Mouse (Mus musculus) hindbrain, embryonic 15.5 days (tissue): Measurements from ENCODE around the gene Scly. TPM values are rescaled to one million over a fixed set of nuclear protein-coding genes. Genes with fewer than 3 reads are reported as not detected.

ENCODE experiments used
- ATAC-seq: fragments of 200-750 bp; cut with Nextera tagmentation; 2 replicates; pipeline ENCODE4 v1.8.0; 2017; ENCODE audit warnings: low read depth, moderate number of reproducible peaks, moderate TSS enrichment; ENCODE audit not compliant: low FRiP score
- H3K27ac ChIP-seq: fragments of 300-500 bp; sonication (generic); replicated peaks from 2 replicates; pipeline ENCODE4 v1.5.1; 2015; ENCODE audit warnings: mild to moderate bottlenecking, inconsistent platforms
- H3K27me3 ChIP-seq: fragments of 300-500 bp; sonication (generic); 2 replicates; pipeline ENCODE4 v1.6.1; 2015; ENCODE audit warnings: control low read depth, inconsistent platforms
- H3K36me3 ChIP-seq: fragments of 300-500 bp; sonication (generic); 2 replicates; pipeline ENCODE4 v1.6.1; 2015; ENCODE audit warnings: control low read depth, inconsistent platforms
- H3K4me1 ChIP-seq: fragments of 300-500 bp; sonication (generic); replicated peaks from 2 replicates; pipeline ENCODE4 v1.6.1; 2015; ENCODE audit warnings: control low read depth, inconsistent platforms
- H3K4me2 ChIP-seq: fragments of 300-500 bp; sonication (generic); 2 replicates; pipeline ENCODE4 v1.6.1; 2015; ENCODE audit warnings: moderate library complexity, mild to moderate bottlenecking, inconsistent platforms
- H3K4me3 ChIP-seq: fragments of 300-500 bp; sonication (generic); 2 replicates; pipeline ENCODE4 v1.5.1; 2015; ENCODE audit warnings: mild to moderate bottlenecking, inconsistent platforms
- H3K9ac ChIP-seq: fragments of 300-500 bp; sonication (generic); 2 replicates; pipeline ENCODE4 v1.6.1; 2015; ENCODE audit warnings: inconsistent platforms
- H3K9me3 ChIP-seq: fragments of 300-500 bp; sonication (generic); 2 replicates; pipeline ENCODE4 v1.6.1; 2016; ENCODE audit warnings: control low read depth, inconsistent platforms
- WGBS: fragments of 180-500 bp; shearing (Covaris S2); methylation state at CpG from one replicate; pipeline ENCODE4 v1.1.7; 2015; 5-methylcytosine and 5-hydroxymethylcytosine counted together
- polyA plus RNA-seq: library from polyadenylated mRNA; unstranded; fragments of >200 nt; fragmentation: Nextera tagmentation; extraction: Ambion mirVana; gene quantifications from 2 replicates; pipeline ENCODE4 v1.2.1, GENCODE M21; 2015

Scly gene
- polyA plus RNA-seq, result 11.9 and 13.5 TPM in 2 replicates

DNA sequence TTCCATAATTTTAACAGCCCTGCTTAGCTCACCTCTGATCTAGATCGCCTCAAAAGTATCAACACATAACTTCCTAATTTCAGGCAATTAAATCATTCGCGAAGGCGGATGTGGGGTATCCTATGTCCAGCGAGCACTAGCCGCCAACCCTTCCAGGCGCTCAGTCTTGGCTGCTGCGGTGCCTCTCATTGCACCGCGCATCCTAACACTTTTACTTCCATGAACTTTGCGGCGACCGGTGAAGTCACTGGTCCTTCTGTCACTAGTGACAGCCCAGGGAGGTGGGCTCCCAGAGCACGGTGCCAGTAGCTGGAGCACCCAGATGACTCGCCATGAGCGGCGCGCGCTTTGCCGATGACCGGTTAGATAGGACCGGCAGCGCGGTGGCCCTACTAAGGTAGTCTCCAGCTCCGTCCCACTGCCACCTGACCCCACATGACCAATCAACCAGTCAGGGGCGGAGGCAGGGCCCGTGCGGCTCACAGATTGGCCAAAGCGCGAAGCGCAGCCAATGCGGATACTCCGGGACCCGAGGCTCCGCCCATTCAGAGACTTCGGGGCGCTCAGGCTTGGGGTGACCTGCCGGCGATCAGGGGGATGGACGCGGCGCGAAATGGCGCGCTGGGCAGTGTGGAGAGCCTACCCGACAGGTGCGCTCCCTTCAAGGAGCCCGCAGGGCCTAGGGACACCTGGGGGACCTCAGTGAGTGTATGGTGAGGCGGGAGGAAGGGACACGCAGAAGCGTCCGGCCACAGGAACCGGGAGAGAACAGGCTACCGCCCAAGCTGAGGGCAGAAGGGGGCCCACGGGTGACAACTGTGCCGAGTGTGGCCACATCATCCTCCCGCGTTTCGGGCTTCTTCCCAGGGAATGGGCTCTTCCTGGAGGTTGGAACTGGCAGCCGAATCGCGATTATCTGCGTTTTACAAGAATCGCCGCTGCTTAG lies at the start of gene Scly:
TSS of gene Scly (plus strand) at position 540 of the 946 bp plus-strand sequence.
- peak within 1 kb of the TSS; percentile 76 for H3K9ac ChIP-seq
- H3K27ac ChIP-seq, result peak within 1 kb of the TSS; percentile 70
- no peaks in the 10 kb centered on the region for H3K27me3 ChIP-seq
- peaks cover 7% of the 10 kb centered on the region for H3K4me1 ChIP-seq
- ATAC-seq, result peak; percentile 99
- no peaks in the 10 kb centered on the region for H3K36me3 ChIP-seq
- WGBS, result 1% methylated on average over 55 of the region's 65 CpGs
- peak within 1 kb of the TSS; percentile 74 for H3K4me2 ChIP-seq
- no peaks in the 10 kb centered on the region for H3K9me3 ChIP-seq
- peak within 1 kb of the TSS; percentile 94 for H3K4me3 ChIP-seq

DNA sequence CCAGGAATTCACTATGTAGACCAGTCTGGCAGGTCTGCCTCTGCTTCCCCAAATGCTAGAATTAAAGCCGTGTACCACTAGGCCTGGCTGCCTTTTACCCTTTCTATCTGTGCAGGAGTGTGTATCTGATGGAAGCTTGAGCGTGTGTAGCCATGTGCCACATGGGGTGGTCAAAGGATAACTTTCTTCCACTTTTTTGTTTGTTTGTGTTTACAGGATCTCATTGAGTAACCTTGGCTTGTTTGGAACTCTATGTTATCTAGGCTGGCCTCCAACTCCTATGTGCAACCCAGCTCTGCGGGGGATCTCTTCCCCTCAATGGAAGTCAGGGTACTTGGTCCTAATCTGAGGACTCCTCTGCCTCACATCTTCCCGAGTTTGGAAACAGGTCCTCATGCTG lies 49.2 kb upstream of the Scly start:
- ATAC-seq, result no peak
- WGBS, result 44% methylated on average over 4 of the region's 4 CpGs
- H3K9me3 ChIP-seq, result no peaks in the 10 kb centered on the region
- H3K27me3 ChIP-seq, result no peaks in the 10 kb centered on the region
- H3K4me2 ChIP-seq, result peak overlapping the region; percentile 79
- H3K9ac ChIP-seq, result no peak overlapping the region
- peaks cover 30% of the 10 kb centered on the region for H3K4me1 ChIP-seq
- H3K4me3 ChIP-seq, result no peak overlapping the region
- no peak overlapping the region for H3K27ac ChIP-seq
- no peaks in the 10 kb centered on the region for H3K36me3 ChIP-seq

DNA sequence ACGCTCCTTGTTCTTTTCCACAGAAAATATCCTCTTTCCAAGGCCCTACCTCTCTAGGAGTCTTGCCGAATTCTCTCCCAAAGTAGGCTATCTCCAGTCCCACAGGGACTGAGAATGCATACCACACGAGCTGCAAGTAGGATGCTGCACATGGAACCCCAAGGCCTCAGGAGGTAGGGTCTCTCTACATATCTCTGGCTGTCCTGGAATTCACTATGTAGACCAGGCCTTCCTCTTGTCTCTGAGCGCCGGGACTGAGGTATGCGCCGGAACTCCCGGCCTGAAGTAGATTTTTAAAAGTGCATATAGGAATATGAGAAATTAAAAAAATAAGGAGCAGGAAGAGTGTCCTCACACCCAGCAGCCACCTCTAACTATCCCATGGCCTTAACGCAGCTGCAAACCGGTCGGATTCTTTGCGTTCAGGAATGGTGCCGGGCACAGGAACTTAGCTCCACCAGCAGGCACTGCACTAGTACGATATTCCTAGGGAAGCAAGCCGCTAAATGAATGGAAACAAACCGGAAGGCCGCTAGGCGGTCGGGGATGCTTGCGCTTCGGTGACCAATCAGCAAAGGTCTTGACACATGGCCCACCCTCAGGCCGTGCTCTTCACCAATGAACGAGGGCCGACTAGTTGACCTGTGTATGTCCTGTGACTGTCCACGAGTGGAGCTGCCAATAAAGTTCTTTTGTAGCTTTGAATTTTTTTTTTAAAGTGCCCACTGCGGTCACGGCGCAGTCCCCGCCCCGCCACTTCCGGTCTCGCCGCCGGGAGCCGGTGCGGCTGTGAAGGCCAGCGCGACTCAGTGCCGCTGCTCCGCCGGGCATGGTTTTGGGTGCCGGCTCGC lies 48.3 kb upstream of the Scly start, which contains the start of gene Ube2f:
TSS of gene Ube2f (plus strand) at position 741 of the 851 bp plus-strand sequence.
- under 1% methylated on average over 43 of the region's 43 CpGs for WGBS
- H3K27me3 ChIP-seq, result no peaks in the 10 kb centered on the region
- H3K4me1 ChIP-seq, result peaks cover 30% of the 10 kb centered on the region
- peak within 1 kb of the TSS; percentile 96 for H3K9ac ChIP-seq
- no peaks in the 10 kb centered on the region for H3K9me3 ChIP-seq
- peak within 1 kb of the TSS; percentile 84 for H3K27ac ChIP-seq
- H3K36me3 ChIP-seq, result no peaks in the 10 kb centered on the region; the same call in 1 of the 2 replicates
- peak within 1 kb of the TSS; percentile 79 for H3K4me2 ChIP-seq
- H3K4me3 ChIP-seq, result peak within 1 kb of the TSS; percentile 88
- peak; percentile 100 for ATAC-seq

- H3K27me3 ChIP-seq, result no peaks in the 10 kb centered on the region
- H3K9ac ChIP-seq, result peak overlapping the region; percentile 96
- H3K27ac ChIP-seq, result peak overlapping the region; percentile 84
- no peak for ATAC-seq
- H3K9me3 ChIP-seq, result no peaks in the 10 kb centered on the region
- H3K4me3 ChIP-seq, result peak overlapping the region; percentile 88
- peaks cover 30% of the 10 kb centered on the region for H3K4me1 ChIP-seq
- WGBS, result under 1% methylated on average over 63 of the region's 70 CpGs
- H3K4me2 ChIP-seq, result peak overlapping the region; percentile 79
- H3K36me3 ChIP-seq, result no peaks in the 10 kb centered on the region; the same call in 1 of the 2 replicates
Measured at GRCm38 (mm10) chr1:91250415-91251147, 47.6 kb upstream of the Scly start.

DNA sequence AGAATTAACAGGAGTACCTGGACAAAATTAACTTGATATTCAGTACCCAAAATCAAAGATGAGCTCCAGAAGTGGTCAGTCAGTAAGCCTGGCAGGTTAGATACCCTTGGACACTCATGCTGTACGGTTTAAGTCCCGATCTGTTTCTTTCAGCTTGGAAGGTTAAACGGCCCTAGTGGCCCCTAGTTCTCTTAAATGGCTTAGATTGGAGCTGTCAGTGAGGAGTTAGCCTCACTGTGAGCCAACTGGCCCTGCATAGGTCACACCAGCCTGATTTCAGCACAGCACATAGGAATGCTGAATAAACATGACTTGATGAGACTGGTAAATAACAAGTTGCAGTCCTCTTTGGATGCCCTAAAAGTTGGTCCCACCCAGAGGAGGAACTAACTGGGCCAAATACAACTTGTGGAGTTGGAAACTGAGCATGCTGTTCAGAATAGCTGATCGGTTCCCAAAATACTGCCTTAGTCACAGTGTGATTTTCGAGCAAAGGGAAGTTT lies 46.9 kb upstream of the Scly start:
- Histone ChIP-seq H3K4me1 (peaks cover 30% of the 10 kb centered on the region), H3K27me3 (no peaks in the 10 kb centered on the region), H3K9me3 (no peaks in the 10 kb centered on the region), H3K27ac (no peak overlapping the region; the same call in 1 of the 2 replicates), H3K4me3 (peak overlapping the region; percentile 88), H3K36me3 (no peaks in the 10 kb centered on the region; the same call in 1 of the 2 replicates), H3K9ac (peak overlapping the region; percentile 96), H3K4me2 (peak overlapping the region; percentile 79)
- 55% methylated on average over 5 of the region's 5 CpGs for WGBS
- ATAC-seq, result no peak

DNA sequence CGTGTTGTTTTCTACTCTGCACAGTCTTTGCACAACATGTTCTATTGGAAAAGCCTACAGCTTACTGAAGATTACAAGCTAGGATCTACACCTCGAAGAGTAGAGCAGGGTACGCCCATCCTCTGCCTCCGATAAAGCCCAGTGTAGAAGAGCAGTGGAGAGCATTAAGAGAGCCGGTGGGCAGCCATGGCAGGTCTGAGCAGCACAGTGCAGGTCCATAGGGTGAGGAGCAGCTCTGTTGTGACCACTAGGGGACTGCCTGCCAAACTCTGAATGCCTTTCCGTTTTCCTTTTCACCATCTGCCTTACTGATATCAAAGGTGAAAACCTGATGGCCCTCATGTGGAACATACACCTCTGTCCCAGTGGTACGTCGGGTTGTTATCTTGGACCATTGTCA lies 46.2 kb upstream of the Scly start:
- no peak overlapping the region for H3K27ac ChIP-seq
- WGBS, result 68% methylated on average over 8 of the region's 8 CpGs
- no peaks in the 10 kb centered on the region for H3K27me3 ChIP-seq
- H3K9ac ChIP-seq, result no peak overlapping the region
- no peaks in the 10 kb centered on the region; the same call in 1 of the 2 replicates for H3K36me3 ChIP-seq
- 0 out of 2 replicates have a peak overlapping the region, but pooled peaks have one; percentile 88 for H3K4me3 ChIP-seq
- H3K4me2 ChIP-seq, result peak overlapping the region; percentile 79; the same call in 1 of the 2 replicates
- H3K9me3 ChIP-seq, result no peaks in the 10 kb centered on the region
- H3K4me1 ChIP-seq, result peaks cover 30% of the 10 kb centered on the region
- ATAC-seq, result no peak

DNA sequence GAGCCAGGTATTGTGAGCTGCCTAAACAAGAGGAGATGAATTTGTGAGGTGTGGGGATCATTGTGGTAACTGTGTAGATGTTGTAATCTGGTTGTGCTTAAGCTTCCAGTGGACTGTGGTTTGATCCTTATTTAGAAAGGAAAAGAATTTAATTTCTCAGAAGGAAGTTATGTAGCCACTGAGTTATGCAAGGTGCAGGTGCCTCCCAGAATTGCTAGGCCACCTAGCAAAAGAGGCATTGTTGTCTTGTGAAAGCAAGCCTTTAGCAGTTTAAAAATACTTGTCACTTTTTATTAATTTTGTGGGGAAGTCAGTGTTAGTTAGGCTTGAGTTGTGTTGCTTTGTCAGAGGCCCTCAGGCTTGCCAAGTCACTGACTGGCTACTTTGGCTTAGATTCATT lies 40.2 kb upstream of the Scly start:
- Histone ChIP-seq H3K9ac (no peak overlapping the region), H3K27me3 (no peaks in the 10 kb centered on the region)
- no peak for ATAC-seq

DNA sequence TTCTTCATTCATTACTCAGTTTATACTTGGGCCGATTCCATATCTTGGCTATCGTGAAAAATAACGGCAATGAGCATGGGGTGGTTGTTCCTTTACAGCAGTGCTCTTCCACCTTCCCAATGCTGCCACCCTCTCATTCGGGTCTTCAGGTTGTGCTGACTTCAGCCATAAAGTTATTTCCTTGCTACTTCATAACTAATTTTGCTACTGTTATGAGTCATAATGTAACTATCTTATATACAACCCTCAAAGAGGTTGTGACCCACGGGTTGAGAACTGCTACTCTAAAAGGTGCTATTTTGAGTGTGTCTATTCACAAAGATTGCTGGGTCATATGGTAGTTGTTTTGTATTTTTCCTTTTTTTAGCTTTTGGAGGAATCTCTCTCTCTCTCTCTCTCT lies 38.3 kb upstream of the Scly start:
- no peaks in the 10 kb centered on the region for H3K9me3 ChIP-seq
- no peaks in the 10 kb centered on the region for H3K4me1 ChIP-seq
- no peak overlapping the region for H3K4me3 ChIP-seq
- no peaks in the 10 kb centered on the region for H3K36me3 ChIP-seq
- no peak for ATAC-seq
- no peaks in the 10 kb centered on the region for H3K27me3 ChIP-seq
- no peak overlapping the region for H3K27ac ChIP-seq
- no peak overlapping the region for H3K4me2 ChIP-seq
- H3K9ac ChIP-seq, result no peak overlapping the region
- WGBS, result 91% methylated on average over 5 of the region's 5 CpGs

More for the DNA sequence above, 40.2 kb upstream of the Scly start:
- H3K4me2 ChIP-seq, result no peak overlapping the region
- H3K4me1 ChIP-seq, result peaks cover under 1% of the 10 kb centered on the region; the same call in 1 of the 2 replicates
- H3K4me3 ChIP-seq, result no peak overlapping the region
- no peaks in the 10 kb centered on the region; the same call in 1 of the 2 replicates for H3K36me3 ChIP-seq
- H3K27ac ChIP-seq, result no peak overlapping the region
- H3K9me3 ChIP-seq, result no peaks in the 10 kb centered on the region

DNA sequence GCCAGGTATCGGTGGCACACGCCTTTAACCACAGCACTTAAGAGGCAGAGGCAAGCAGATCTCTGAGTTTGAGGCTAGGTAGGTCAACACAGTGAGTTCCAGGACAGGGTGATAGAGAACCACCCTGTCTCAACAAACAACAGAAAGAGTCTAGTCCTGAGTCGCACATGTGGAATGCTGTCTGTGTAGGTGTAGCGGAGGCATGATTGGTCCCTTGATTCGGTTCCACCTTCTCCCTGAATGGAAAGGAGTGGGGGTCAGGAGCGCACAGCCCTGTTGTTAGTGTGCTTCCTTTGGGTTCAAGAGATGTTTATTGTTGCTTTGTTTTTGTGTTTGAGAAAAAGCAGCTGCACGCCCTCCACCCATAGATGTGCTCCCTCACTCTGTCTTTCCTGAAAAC lies 35.6 kb upstream of the Scly start:
- Histone ChIP-seq H3K27ac (no peak overlapping the region), H3K9me3 (no peaks in the 10 kb centered on the region), H3K36me3 (peaks cover 22% of the 10 kb centered on the region), H3K27me3 (no peaks in the 10 kb centered on the region), H3K4me2 (no peak overlapping the region), H3K4me3 (no peak overlapping the region), H3K9ac (no peak overlapping the region), H3K4me1 (no peaks in the 10 kb centered on the region)
- WGBS, result 92% methylated on average over 7 of the region's 7 CpGs
- ATAC-seq, result no peak

GRCm38 (mm10) chr1:91272260-91272659 lies 25.9 kb upstream of the Scly start:
- no peak overlapping the region for H3K4me3 ChIP-seq
- 93% methylated on average over 2 of the region's 2 CpGs for WGBS
- no peak for ATAC-seq

GRCm38 (mm10) chr1:91276581-91276980 lies 21.6 kb upstream of the Scly start:
- no peak for ATAC-seq
- H3K4me1 ChIP-seq, result no peaks in the 10 kb centered on the region
- H3K36me3 ChIP-seq, result peaks cover 49% of the 10 kb centered on the region
- H3K4me3 ChIP-seq, result no peak overlapping the region
- WGBS, result 93% methylated on average over 4 of the region's 4 CpGs
- no peaks in the 10 kb centered on the region for H3K27me3 ChIP-seq
- no peak overlapping the region for H3K27ac ChIP-seq
- H3K9me3 ChIP-seq, result no peaks in the 10 kb centered on the region
- H3K9ac ChIP-seq, result no peak overlapping the region
- no peak overlapping the region for H3K4me2 ChIP-seq

More at GRCm38 (mm10) chr1:91272260-91272659, 25.9 kb upstream of the Scly start:
- Histone ChIP-seq H3K9me3 (no peaks in the 10 kb centered on the region), H3K4me1 (no peaks in the 10 kb centered on the region), H3K9ac (no peak overlapping the region), H3K36me3 (peaks cover 11% of the 10 kb centered on the region), H3K27me3 (no peaks in the 10 kb centered on the region), H3K4me2 (no peak overlapping the region), H3K27ac (no peak overlapping the region)
